Mouse (Mus musculus) midbrain, embryonic 16.5 days (tissue): ENCODE measurements around the gene Hdgfl3. TPM values are rescaled to one million over a fixed set of nuclear protein-coding genes. Genes with fewer than 3 reads are reported as not detected.

ENCODE experiments used
- ATAC-seq: fragments of 200-750 bp; cut with Nextera tagmentation; 2 replicates; pipeline ENCODE4 v1.8.0; 2017; ENCODE audit warnings: moderate TSS enrichment
- H3K27ac ChIP-seq: fragments of 300-500 bp; sonication (generic); 2 replicates; pipeline ENCODE4 v1.5.1; 2014; ENCODE audit warnings: mild to moderate bottlenecking, low read length, mixed read lengths
- H3K27me3 ChIP-seq: fragments of 300-500 bp; sonication (generic); 2 replicates; pipeline ENCODE4 v1.6.1; 2014; ENCODE audit warnings: low read depth, low read length, mixed read lengths; ENCODE audit not compliant: control insufficient read depth, insufficient read depth
- H3K36me3 ChIP-seq: fragments of 300-500 bp; sonication (generic); 2 replicates; pipeline ENCODE4 v1.6.1; 2014; ENCODE audit warnings: mild to moderate bottlenecking, low read length, moderate library complexity, mixed read lengths; ENCODE audit not compliant: control insufficient read depth, insufficient read depth
- H3K4me1 ChIP-seq: fragments of 300-500 bp; sonication (generic); 2 replicates; pipeline ENCODE4 v1.6.1; 2014; ENCODE audit warnings: mild to moderate bottlenecking, low read length, mixed read lengths; ENCODE audit not compliant: control insufficient read depth, insufficient read depth
- H3K4me2 ChIP-seq: fragments of 300-500 bp; sonication (generic); 2 replicates; pipeline ENCODE4 v1.6.1; 2014; ENCODE audit warnings: mild to moderate bottlenecking, low read length, mixed read lengths
- H3K4me3 ChIP-seq: fragments of 300-500 bp; sonication (generic); 2 replicates; pipeline ENCODE4 v1.5.1; 2014; ENCODE audit warnings: low read depth, mild to moderate bottlenecking, low read length, moderate library complexity, mixed read lengths
- H3K9ac ChIP-seq: fragments of 300-500 bp; sonication (generic); 2 replicates; pipeline ENCODE4 v1.6.1; 2014; ENCODE audit warnings: low read depth, low read length, mixed read lengths
- H3K9me3 ChIP-seq: fragments of 300-500 bp; sonication (generic); replicated peaks from 2 replicates; pipeline ENCODE4 v1.6.1; 2014; ENCODE audit warnings: mild to moderate bottlenecking, low read length, mixed read lengths; ENCODE audit not compliant: control insufficient read depth, poor library complexity, severe bottlenecking
- WGBS: fragments of 180-500 bp; shearing (Covaris S2); extraction: QIAGEN DNeasy Blood & Tissue Kit; methylation state at CpG from one replicate; pipeline ENCODE4 v1.1.7; 2014; 5-methylcytosine and 5-hydroxymethylcytosine counted together
- polyA plus RNA-seq: library from polyadenylated mRNA; unstranded; fragments of >200 nt; fragmentation: Nextera tagmentation; extraction: Ambion mirVana; gene quantifications from 2 replicates; pipeline ENCODE4 v1.2.1, GENCODE M21; 2015

Gene Hdgfl3
- polyA plus RNA-seq, 1 experiment from 2014 or later = 63.5 TPM

DNA sequence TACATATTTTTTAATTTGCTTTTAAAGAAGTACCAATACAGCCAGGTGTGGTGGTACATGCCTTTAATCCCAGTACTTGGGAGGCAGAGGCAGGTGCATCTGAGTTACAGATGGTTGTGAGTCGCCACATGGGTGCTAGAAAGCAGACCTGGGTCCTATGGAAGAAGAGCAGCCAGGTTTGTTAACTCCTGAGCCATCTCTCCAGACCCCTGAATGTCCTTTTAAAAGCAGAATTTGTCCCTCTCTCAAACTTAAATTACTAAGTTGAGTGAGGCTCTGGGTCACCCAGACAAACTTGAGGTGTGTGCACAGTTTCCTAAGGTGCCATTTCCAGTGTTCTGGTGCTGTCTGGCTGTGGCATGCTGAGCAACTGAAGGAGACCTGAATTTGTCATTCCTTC lies 78.6 kb downstream of the Hdgfl3 start, which contains the start of gene Gm10160:
TSS of gene Gm10160 (minus strand) at position 101 of the 400 bp plus-strand sequence.
- Histone ChIP-seq H3K4me3 (no peak within 1 kb of the TSS), H3K4me2 (no peak within 1 kb of the TSS), H3K27ac (no peak within 1 kb of the TSS), H3K4me1 (peaks cover 15% of the 10 kb centered on the region), H3K9me3 (no peaks in the 10 kb centered on the region), H3K27me3 (no peaks in the 10 kb centered on the region; the same call in 1 of the 2 replicates), H3K36me3 (no peaks in the 10 kb centered on the region), H3K9ac (no peak within 1 kb of the TSS)
- 79% methylated on average over 1 of the region's 1 CpGs for WGBS
- no peak for ATAC-seq

DNA sequence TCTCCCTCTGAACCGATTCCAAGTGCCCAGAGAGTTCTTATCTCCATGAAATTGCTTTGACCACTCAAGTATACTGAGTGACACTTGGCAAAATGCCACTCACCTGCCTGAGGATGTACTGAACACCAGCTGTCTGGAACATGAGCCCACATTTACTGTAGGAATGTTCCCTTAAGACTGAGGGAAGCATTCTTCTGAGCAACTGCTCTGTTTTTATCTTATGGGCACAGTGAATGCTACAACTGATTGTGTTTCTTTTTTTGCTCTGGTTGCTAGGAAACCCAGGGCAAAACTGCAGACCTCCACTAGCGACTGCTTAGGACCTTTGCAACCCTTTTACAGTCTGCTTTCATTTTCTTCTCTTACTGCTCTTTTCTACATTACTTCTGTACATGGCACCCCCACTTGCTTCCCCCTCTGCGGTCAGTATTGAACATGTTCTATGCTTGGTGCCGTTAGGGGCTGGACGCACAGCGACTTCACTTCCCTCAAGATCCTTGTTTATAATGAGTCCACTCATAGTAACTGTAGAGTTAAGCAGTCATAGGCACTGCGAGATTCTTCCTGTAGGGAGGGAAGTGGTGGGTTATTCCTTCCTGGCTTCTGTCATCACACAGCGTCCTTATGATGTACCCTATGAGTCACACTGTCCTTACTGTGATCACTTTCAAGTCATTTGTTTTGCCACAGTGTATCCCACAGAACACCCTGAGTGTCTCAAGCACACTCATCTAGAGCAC lies 79.5 kb downstream of the Hdgfl3 start:
- Histone ChIP-seq H3K9me3 (no peaks in the 10 kb centered on the region), H3K4me1 (peaks cover 14% of the 10 kb centered on the region), H3K4me3 (no peak overlapping the region), H3K27ac (no peak overlapping the region), H3K9ac (no peak overlapping the region), H3K27me3 (no peaks in the 10 kb centered on the region; the same call in 1 of the 2 replicates), H3K4me2 (no peak overlapping the region), H3K36me3 (no peaks in the 10 kb centered on the region)
- whole genome bisulfite sequencing = 50% methylated on average over 8 of the region's 8 CpGs
- no peak for ATAC-seq

DNA sequence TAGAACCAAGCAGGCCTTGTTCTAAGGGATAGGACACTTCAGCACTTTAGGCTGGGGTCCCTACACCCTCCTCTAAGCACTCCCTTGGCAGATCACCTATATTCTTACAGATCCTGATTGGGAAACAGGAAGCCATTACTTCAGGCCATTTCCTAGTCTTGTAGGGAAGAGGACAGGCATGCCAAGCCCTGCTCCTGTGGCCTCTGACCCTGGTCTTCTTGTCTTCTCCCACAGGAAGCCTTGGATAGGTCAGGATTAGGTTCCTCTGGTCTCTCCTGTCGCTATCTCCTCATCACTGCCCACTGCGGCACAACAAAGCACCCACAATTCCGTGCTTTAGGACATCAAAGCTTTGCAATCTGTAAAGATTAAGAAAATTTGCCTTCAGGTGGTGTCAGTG lies 82.6 kb downstream of the Hdgfl3 start:
- Histone ChIP-seq H3K9me3 (no peaks in the 10 kb centered on the region), H3K27me3 (no peaks in the 10 kb centered on the region), H3K4me1 (no peaks in the 10 kb centered on the region; the same call in 1 of the 2 replicates), H3K4me3 (no peak overlapping the region), H3K4me2 (no peak overlapping the region), H3K27ac (no peak overlapping the region), H3K36me3 (no peaks in the 10 kb centered on the region), H3K9ac (no peak overlapping the region)
- ATAC-seq = no peak
- WGBS = 86% methylated on average over 3 of the region's 3 CpGs

DNA sequence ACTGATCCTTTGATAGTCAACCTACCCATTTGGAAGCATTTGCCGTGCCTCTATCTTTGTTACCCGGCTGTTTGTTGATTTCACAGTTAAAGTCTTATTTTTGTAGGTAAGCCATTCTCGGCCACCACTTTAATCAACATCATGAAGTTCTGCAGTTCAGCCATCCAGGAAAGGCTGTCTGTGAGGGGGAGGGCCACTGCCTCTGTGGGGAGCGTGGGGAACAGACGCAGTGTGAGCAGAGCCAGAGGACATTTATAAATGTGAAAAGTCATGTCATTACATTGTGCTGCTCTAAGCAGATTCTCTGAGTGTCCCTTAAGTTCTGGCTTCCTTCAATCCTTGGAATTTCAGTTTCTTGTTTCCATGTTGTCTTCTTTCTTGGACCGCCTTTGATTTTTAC lies 84.1 kb downstream of the Hdgfl3 start:
- ATAC-seq = no peak
- no peaks in the 10 kb centered on the region for H3K9me3 ChIP-seq
- H3K4me1 ChIP-seq = no peaks in the 10 kb centered on the region; the same call in 1 of the 2 replicates
- no peaks in the 10 kb centered on the region for H3K36me3 ChIP-seq
- H3K27me3 ChIP-seq = no peaks in the 10 kb centered on the region
- H3K27ac ChIP-seq = no peak overlapping the region
- H3K4me2 ChIP-seq = no peak overlapping the region
- no peak overlapping the region for H3K9ac ChIP-seq
- WGBS = 91% methylated on average over 6 of the region's 6 CpGs
- H3K4me3 ChIP-seq = no peak overlapping the region

DNA sequence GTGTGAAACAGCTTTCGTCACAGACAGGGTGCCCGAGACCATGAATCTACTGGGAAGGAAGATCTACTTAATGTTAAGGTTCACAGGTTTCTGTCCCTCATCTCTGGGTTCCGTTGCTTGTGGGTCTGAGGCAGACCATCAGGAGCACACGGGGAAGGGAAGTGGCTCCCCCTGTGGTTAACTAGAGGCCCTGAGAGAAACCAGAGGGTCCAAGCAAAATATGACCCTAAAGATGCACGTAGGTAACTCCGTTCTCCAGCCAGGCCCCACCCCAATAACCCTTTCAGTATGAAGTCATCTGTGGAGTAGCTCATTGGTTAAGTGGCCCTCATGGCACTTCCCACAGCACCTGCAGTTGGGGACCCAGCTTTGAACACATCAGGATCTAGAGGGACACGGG lies 84.6 kb downstream of the Hdgfl3 start:
- WGBS = 90% methylated on average over 7 of the region's 7 CpGs
- H3K9me3 ChIP-seq = no peaks in the 10 kb centered on the region
- ATAC-seq = no peak
- H3K4me1 ChIP-seq = no peaks in the 10 kb centered on the region; the same call in 1 of the 2 replicates
- no peaks in the 10 kb centered on the region for H3K27me3 ChIP-seq
- no peak overlapping the region for H3K27ac ChIP-seq
- H3K9ac ChIP-seq = no peak overlapping the region
- no peak overlapping the region for H3K4me3 ChIP-seq
- no peaks in the 10 kb centered on the region for H3K36me3 ChIP-seq
- H3K4me2 ChIP-seq = no peak overlapping the region

DNA sequence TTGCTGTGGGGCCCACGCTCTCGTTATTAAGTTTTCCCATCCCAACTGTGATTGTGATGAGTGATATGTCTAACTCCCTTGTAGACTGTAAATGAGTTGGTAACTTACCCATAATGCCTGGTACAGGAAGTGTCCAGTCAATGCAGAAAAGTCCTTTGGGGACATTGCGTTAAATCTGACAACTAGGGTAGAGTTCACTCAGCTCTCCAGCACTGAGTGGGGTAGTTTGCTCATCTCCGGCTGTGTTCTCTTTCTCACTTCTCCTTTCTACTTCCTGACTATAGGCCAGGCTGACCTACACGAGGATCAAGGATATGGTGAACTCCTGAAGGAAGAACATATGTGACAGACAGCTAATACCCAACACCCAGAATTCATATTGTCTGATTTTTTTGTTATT lies 85.1 kb downstream of the Hdgfl3 start:
- whole genome bisulfite sequencing = 87% methylated on average over 5 of the region's 5 CpGs
- Histone ChIP-seq H3K36me3 (no peaks in the 10 kb centered on the region), H3K4me2 (no peak overlapping the region), H3K9me3 (no peaks in the 10 kb centered on the region), H3K27ac (no peak overlapping the region), H3K4me1 (no peaks in the 10 kb centered on the region), H3K27me3 (no peaks in the 10 kb centered on the region), H3K4me3 (no peak overlapping the region), H3K9ac (no peak overlapping the region)
- ATAC-seq = no peak

DNA sequence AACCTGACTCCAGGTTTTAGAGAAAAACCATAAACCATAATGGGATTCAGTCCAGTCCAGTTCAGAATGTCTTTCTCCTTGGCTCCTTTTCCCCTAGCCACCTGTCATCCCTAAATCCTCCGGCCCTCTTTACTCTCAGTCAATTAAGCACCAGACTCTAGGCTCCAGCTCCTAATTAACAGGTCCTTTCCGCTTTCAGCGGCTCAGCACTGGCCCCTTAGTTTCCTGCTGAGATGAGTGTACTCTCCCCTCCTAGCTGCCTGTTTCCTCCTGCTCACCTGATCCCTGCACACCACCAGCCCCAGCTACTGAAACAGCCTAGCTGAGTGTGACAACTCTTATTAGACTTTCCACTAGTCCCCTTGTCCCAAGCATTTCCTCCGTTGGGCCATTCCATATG lies 86.5 kb downstream of the Hdgfl3 start:
- Histone ChIP-seq H3K4me1 (no peaks in the 10 kb centered on the region), H3K9me3 (no peaks in the 10 kb centered on the region), H3K27me3 (no peaks in the 10 kb centered on the region), H3K4me2 (no peak overlapping the region), H3K9ac (no peak overlapping the region), H3K27ac (no peak overlapping the region), H3K4me3 (no peak overlapping the region), H3K36me3 (no peaks in the 10 kb centered on the region)
- ATAC-seq = no peak
- WGBS = 31% methylated on average over 4 of the region's 4 CpGs

DNA sequence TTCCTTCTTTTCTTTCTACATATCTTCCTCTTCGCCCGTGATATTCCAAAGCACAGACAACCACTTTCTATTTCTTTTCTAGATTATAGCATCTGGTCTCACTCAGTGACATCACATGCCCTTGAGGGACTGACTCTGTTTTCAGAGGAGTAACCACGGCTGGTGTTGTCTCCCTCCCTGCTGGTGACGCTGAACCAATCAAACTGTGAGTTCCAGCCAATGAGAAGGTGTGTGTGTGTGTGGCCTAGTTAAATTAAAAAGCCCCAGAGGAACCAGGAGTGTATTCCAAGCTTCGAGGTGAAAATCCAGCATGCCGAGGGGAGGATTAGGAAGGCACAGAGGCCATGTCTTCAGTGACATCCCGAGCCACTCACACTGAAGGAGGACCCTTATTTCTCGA lies 87.3 kb downstream of the Hdgfl3 start:
- Histone ChIP-seq H3K4me2 (no peak overlapping the region), H3K36me3 (no peaks in the 10 kb centered on the region), H3K4me1 (no peaks in the 10 kb centered on the region), H3K4me3 (no peak overlapping the region), H3K9ac (no peak overlapping the region), H3K27ac (no peak overlapping the region), H3K9me3 (no peaks in the 10 kb centered on the region), H3K27me3 (no peaks in the 10 kb centered on the region)
- WGBS = 41% methylated on average over 8 of the region's 8 CpGs
- no peak for ATAC-seq

DNA sequence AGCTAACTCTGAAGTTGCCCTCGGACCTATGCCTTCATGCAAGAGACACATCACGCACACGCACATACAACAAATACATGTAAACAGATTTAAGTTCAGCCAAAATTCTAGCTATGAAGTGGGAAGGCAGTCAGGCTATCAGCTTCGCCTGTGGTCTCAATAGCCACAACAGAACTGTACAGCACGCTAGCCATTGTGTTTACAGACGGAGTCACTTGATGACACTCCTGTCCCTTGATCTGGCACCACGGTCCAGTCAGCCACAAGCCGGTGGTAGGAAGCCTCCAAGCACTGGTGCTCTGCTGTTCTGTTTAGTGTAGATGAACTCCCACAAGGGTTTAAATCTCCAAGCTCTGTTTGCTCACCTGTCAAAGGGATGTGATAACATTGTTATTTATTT lies 88.3 kb downstream of the Hdgfl3 start:
- Histone ChIP-seq H3K27me3 (no peaks in the 10 kb centered on the region), H3K36me3 (no peaks in the 10 kb centered on the region), H3K4me2 (no peak overlapping the region), H3K27ac (no peak overlapping the region), H3K9me3 (no peaks in the 10 kb centered on the region), H3K4me1 (no peaks in the 10 kb centered on the region), H3K9ac (no peak overlapping the region), H3K4me3 (no peak overlapping the region)
- no peak for ATAC-seq
- WGBS = 93% methylated on average over 8 of the region's 8 CpGs
